Mouse (Mus musculus) stomach, postnatal 0 days (tissue): Measurements from ENCODE around the gene Cdh1.

Experiments used
- CTCF ChIP-seq: IDR thresholded peaks from 2 replicates; pipeline ENCODE4 v1.5.1; 2016; ENCODE audit warnings: antibody characterized with exemption, low read depth, mild to moderate bottlenecking, moderate library complexity
- EP300 ChIP-seq: optimal IDR thresholded peaks from 2 replicates; pipeline ENCODE3; 2016; ENCODE audit warnings: antibody characterized with exemption

DNA sequence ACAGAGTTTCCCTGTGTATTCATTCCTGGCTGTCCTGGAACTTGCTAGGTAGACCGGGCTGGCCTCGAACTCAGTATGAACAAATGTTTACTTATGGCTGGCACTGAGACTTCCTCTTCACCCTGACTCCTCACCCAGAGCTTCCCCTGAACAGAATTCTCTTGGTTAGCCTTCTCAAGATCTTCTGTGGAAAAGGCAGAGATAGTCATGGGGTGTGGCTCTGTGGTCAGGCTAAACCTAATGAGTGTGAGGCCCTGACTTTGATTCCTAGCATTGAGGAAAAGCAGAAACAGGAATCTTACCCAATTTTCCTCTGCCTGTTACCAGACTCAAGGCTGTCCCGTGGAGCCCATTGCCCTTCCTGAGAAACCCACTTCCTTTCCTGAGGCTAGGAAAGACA is 8.9 kb downstream of the Cdh1 start:
- TF ChIP-seq CTCF (no peak), EP300 (no peak)
